Mouse (Mus musculus): Measurements from ENCODE around the gene Stk33. TPM values are rescaled to one million over a fixed set of nuclear protein-coding genes. Genes with fewer than 3 reads are reported as not detected.

The Stk33 gene
- total RNA-seq, 4 experiments from 2014 or later, result 1.1 to 2.9 (median 2.0) TPM

DNA sequence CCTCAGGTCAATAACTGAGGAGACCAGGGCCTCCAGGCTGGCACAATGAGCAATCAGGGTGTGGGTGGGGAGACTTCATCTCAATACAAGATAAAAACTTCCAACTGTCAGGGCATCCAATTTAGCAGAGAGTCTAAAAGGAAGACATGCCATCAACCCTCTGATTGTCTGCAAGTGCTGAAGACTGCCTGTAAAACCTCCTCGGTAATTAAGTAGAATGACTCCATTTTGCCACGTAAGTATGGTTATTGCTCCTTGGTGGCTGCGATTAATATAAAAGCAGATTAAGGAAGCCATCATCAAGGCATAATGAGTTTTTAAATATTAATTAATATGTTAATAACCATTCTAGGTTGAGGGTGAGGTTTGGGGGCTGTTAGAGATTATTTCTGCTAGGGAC lies 187.5 kb downstream of the Stk33 start:
- DNase-seq (ENCODE audit: low spot score in 2 of 2), result no peak

GRCm38 (mm10) chr7:109244776-109245175 lies 194.1 kb downstream of the Stk33 start:
- no peak for DNase-seq (ENCODE audit: low spot score in 2 of 2)

GRCm38 (mm10) chr7:109241313-109241712 lies 197.6 kb downstream of the Stk33 start:
- no peak for DNase-seq (ENCODE audit: low spot score in 2 of 2)

DNA sequence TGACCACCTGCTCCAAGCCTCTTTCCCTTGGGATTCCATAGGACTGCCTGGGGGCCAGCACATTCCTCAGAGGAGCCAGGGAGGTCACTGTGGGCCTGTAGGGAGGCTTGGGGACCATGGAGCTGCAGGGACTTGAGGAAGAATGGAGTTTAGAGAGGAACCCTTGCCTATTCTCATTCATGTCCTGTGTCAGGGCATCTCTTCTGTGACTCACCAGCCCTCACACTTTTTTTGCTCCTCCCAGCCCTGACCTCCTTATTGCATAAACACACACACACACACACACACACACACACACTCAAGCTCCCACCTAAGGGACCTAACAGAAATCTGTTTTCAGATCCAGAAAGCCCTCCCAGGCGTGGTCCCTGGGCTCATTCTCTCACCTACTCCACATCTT lies 199.5 kb downstream of the Stk33 start:
- no peak for DNase-seq (ENCODE audit: low spot score in 2 of 2)

DNA sequence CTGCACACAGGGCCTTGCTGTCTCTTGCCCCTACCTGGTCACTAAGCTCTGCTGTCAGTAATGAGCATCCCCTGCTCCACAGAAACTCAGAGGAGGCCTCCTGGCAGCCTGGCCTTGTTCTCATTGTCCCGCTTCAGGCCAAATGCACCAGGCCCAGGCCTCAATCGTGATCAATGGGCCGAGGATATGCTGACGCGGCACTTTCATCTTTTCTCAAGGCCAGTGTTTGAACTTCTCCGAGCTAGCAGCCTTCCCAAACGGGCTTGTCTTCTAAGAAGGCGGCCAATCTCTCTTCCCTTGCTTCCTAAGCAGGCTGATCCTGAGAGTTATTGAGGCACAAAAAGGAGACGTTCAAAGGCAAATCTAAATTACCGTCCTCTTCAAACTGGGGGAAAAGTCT lies 200.2 kb downstream of the Stk33 start:
- DNase-seq (ENCODE audit: low spot score in 2 of 2), result no peak

- no peak for DNase-seq (ENCODE audit: low spot score in 2 of 2)
Measured at GRCm38 (mm10) chr7:109234882-109235640, 203.8 kb downstream of the Stk33 start.

- no peak for DNase-seq (ENCODE audit: low spot score in 2 of 2)
Measured at GRCm38 (mm10) chr7:109234476-109234875, 204.4 kb downstream of the Stk33 start.

- no peak for DNase-seq (ENCODE audit: low spot score in 2 of 2)
Measured at GRCm38 (mm10) chr7:109231881-109232321, 207.0 kb downstream of the Stk33 start.

DNA sequence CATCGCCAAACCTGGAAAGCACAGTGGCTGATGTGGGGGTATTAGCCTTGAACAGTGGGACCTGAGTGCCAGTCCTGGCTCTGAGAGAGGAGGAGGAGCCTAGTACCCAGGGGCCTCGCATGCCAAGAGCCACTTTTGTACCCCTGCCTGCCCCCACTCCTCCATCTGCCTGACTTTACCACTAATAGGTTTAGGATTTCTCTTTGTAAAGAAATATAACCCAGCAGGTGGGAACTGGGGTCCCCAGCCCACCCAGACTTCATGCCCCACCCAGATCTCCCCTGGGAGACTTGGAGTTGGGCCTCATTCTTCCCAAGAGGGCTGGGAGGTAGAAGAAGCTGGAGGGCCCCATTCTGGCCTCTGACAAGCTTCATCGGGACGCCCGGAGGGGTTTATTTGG lies 207.6 kb downstream of the Stk33 start:
- DNase-seq (ENCODE audit: low spot score in 2 of 2), result no peak

DNA sequence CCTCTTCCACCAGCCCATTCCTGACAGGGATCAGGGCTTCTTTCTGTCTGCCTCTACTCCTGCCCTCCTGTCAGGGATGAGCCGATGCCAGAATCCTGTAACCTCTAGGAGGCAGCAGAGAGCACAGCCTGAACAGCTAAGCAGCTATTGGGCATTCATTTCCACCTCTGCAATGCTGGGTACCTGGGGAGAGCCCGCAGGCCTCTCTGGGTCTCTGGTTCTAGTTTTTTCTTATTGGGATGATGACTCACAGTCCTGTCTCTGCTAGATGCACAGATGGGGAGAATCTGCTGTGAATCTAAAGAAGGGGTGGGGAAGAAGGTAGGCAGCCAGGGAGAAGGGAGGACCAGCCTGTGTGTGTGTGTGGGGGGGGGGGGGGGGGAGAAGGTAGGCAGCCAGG lies 208.1 kb downstream of the Stk33 start:
- DNase-seq (ENCODE audit: low spot score in 2 of 2), result peak; percentile 37 to 73

Other genes starting within 250 kb of the Stk33 start
- gene Trim66, start 69.1 kb upstream of the Stk33 start, total RNA-seq (2022), result 10 to 100 TPM; 19.9 to 22.3 (median 20.7) TPM
- 100 to 1,000 TPM; 143 to 153 (median 150) TPM for gene Rpl27a, start 80.1 kb upstream of the Stk33 start, total RNA-seq (2022)

Measured in left cerebral cortex, adult 8-10 months (tissue).